Mouse (Mus musculus) neural tube, embryonic 12.5 days (tissue): ENCODE results near the gene Ache. TPM values are rescaled to one million over a fixed set of nuclear protein-coding genes. Genes with fewer than 3 reads are reported as not detected.

Source experiments
- ATAC-seq: fragments of 200-750 bp; cut with Nextera tagmentation; 2 replicates; pipeline ENCODE4 v1.8.0; 2017; ENCODE audit warnings: low read depth, mild to moderate bottlenecking, moderate TSS enrichment, moderate library complexity; ENCODE audit not compliant: low FRiP score
- H3K27ac ChIP-seq: fragments of 300-500 bp; sonication (generic); 2 replicates; pipeline ENCODE4 v1.5.1; 2016
- H3K27me3 ChIP-seq: fragments of 300-500 bp; sonication (generic); replicated peaks from 2 replicates; pipeline ENCODE4 v1.6.1; 2016; ENCODE audit warnings: mild to moderate bottlenecking
- H3K36me3 ChIP-seq: fragments of 300-500 bp; sonication (generic); 2 replicates; pipeline ENCODE4 v1.6.1; 2016; ENCODE audit warnings: mild to moderate bottlenecking
- H3K4me1 ChIP-seq: fragments of 300-500 bp; sonication (generic); 2 replicates; pipeline ENCODE4 v1.6.1; 2016
- H3K4me2 ChIP-seq: fragments of 300-500 bp; sonication (generic); replicated peaks from 2 replicates; pipeline ENCODE4 v1.6.1; 2016; ENCODE audit warnings: mild to moderate bottlenecking
- H3K4me3 ChIP-seq: fragments of 300-500 bp; sonication (generic); 2 replicates; pipeline ENCODE4 v1.5.1; 2016
- H3K9ac ChIP-seq: fragments of 300-500 bp; sonication (generic); 2 replicates; pipeline ENCODE4 v1.6.1; 2016; ENCODE audit warnings: mild to moderate bottlenecking
- H3K9me3 ChIP-seq: fragments of 300-500 bp; sonication (generic); 2 replicates; pipeline ENCODE4 v1.6.1; 2016; ENCODE audit warnings: mild to moderate bottlenecking
- WGBS: fragments of 180-500 bp; shearing (Covaris S2); methylation state at CpG from one replicate; pipeline ENCODE4 v1.1.7; 2016; 5-methylcytosine and 5-hydroxymethylcytosine counted together
- polyA plus RNA-seq: library from polyadenylated mRNA; unstranded; fragments of >200 nt; fragmentation: Nextera tagmentation; extraction: Ambion mirVana; gene quantifications from 2 replicates; pipeline ENCODE4 v1.2.1, GENCODE M21; 2016

The Ache gene
- polyA plus RNA-seq, 1 experiment from 2014 or later, result 23.5 TPM

GRCm38 (mm10) chr5:137315084-137315903 lies 28.0 kb downstream of the Ache start:
- Histone ChIP-seq H3K36me3 (peaks cover 40% of the 10 kb centered on the region), H3K9ac (peak overlapping the region; percentile 69), H3K27me3 (no peaks in the 10 kb centered on the region), H3K27ac (no peak overlapping the region; the same call in 1 of the 2 replicates), H3K4me3 (no peak overlapping the region), H3K9me3 (no peaks in the 10 kb centered on the region), H3K4me2 (peak overlapping the region; percentile 71), H3K4me1 (peaks cover 33% of the 10 kb centered on the region)
- 39% methylated on average over 30 of the region's 30 CpGs for WGBS
- 0 out of 2 replicates have a peak, but pooled peaks have one; percentile 20 for ATAC-seq

GRCm38 (mm10) chr5:137317361-137317760 lies 30.0 kb downstream of the Ache start:
- ATAC-seq, result no peak
- 92% methylated on average over 8 of the region's 8 CpGs for WGBS
- no peaks in the 10 kb centered on the region for H3K9me3 ChIP-seq
- no peaks in the 10 kb centered on the region for H3K27me3 ChIP-seq
- H3K9ac ChIP-seq, result no peak overlapping the region
- H3K4me3 ChIP-seq, result no peak overlapping the region
- peaks cover 32% of the 10 kb centered on the region for H3K4me1 ChIP-seq
- no peak overlapping the region for H3K27ac ChIP-seq
- peaks cover 53% of the 10 kb centered on the region for H3K36me3 ChIP-seq
- no peak overlapping the region for H3K4me2 ChIP-seq

- Histone ChIP-seq H3K4me3 (no peak overlapping the region), H3K4me2 (no peak overlapping the region), H3K36me3 (peaks cover 65% of the 10 kb centered on the region), H3K27me3 (no peaks in the 10 kb centered on the region), H3K9me3 (no peaks in the 10 kb centered on the region), H3K4me1 (peaks cover 20% of the 10 kb centered on the region), H3K9ac (no peak overlapping the region), H3K27ac (no peak overlapping the region)
- no peak for ATAC-seq
- WGBS, result 95% methylated on average over 1 of the region's 1 CpGs
Observed at GRCm38 (mm10) chr5:137318570-137318969, 31.3 kb downstream of the Ache start.

GRCm38 (mm10) chr5:137320996-137321395 lies 33.7 kb downstream of the Ache start:
- Histone ChIP-seq H3K9ac (no peak overlapping the region), H3K9me3 (no peaks in the 10 kb centered on the region), H3K36me3 (peaks cover 76% of the 10 kb centered on the region), H3K4me3 (no peak overlapping the region), H3K4me1 (no peaks in the 10 kb centered on the region), H3K4me2 (no peak overlapping the region), H3K27me3 (no peaks in the 10 kb centered on the region), H3K27ac (no peak overlapping the region)
- WGBS, result 91% methylated on average over 3 of the region's 3 CpGs
- ATAC-seq, result no peak

GRCm38 (mm10) chr5:137330910-137331309 lies 43.6 kb downstream of the Ache start:
- Histone ChIP-seq H3K4me2 (no peak overlapping the region), H3K27ac (no peak overlapping the region), H3K9me3 (no peaks in the 10 kb centered on the region), H3K9ac (no peak overlapping the region), H3K4me1 (peaks cover 11% of the 10 kb centered on the region), H3K4me3 (no peak overlapping the region), H3K27me3 (no peaks in the 10 kb centered on the region), H3K36me3 (peaks cover 17% of the 10 kb centered on the region)
- no peak for ATAC-seq
- 95% methylated on average over 7 of the region's 7 CpGs for WGBS

- H3K27me3 ChIP-seq, result no peaks in the 10 kb centered on the region
- 13% methylated on average over 15 of the region's 15 CpGs for WGBS
- peak overlapping the region; percentile 74 for H3K9ac ChIP-seq
- peaks cover 14% of the 10 kb centered on the region for H3K4me1 ChIP-seq
- H3K4me2 ChIP-seq, result peak overlapping the region; percentile 93
- no peaks in the 10 kb centered on the region for H3K9me3 ChIP-seq
- H3K27ac ChIP-seq, result peak overlapping the region; percentile 66; the same call in 1 of the 2 replicates
- no peak; the same call in 1 of the 2 replicates for ATAC-seq
- H3K36me3 ChIP-seq, result peaks cover 3% of the 10 kb centered on the region; the same call in 1 of the 2 replicates
- H3K4me3 ChIP-seq, result peak overlapping the region; percentile 66
Observed at GRCm38 (mm10) chr5:137332857-137333511, 45.7 kb downstream of the Ache start.

- Histone ChIP-seq H3K4me2 (peak within 1 kb of the TSS; percentile 93), H3K27me3 (no peaks in the 10 kb centered on the region), H3K9ac (peak within 1 kb of the TSS; percentile 74), H3K36me3 (no peaks in the 10 kb centered on the region), H3K9me3 (no peaks in the 10 kb centered on the region), H3K4me1 (peaks cover 15% of the 10 kb centered on the region), H3K4me3 (peak within 1 kb of the TSS; percentile 66), H3K27ac (peak within 1 kb of the TSS; percentile 66; the same call in 1 of the 2 replicates)
- under 1% methylated on average over 44 of the region's 44 CpGs for WGBS
- ATAC-seq, result peak; percentile 92
Observed at GRCm38 (mm10) chr5:137333512-137334174, 46.3 kb downstream of the Ache start, which contains the start of gene Slc12a9. Gene Slc12a9 (minus strand): TSS chr5:137333597.

GRCm38 (mm10) chr5:137334317-137334716 lies 47.0 kb downstream of the Ache start:
- no peak overlapping the region for H3K4me3 ChIP-seq
- ATAC-seq, result no peak
- H3K36me3 ChIP-seq, result no peaks in the 10 kb centered on the region
- peaks cover 22% of the 10 kb centered on the region for H3K4me1 ChIP-seq
- WGBS, result 61% methylated on average over 10 of the region's 10 CpGs
- H3K4me2 ChIP-seq, result peak overlapping the region; percentile 93
- no peaks in the 10 kb centered on the region for H3K27me3 ChIP-seq
- no peaks in the 10 kb centered on the region for H3K9me3 ChIP-seq
- no peak overlapping the region for H3K9ac ChIP-seq
- H3K27ac ChIP-seq, result no peak overlapping the region

GRCm38 (mm10) chr5:137335066-137335465 lies 47.7 kb downstream of the Ache start:
- H3K9me3 ChIP-seq, result no peaks in the 10 kb centered on the region
- H3K4me3 ChIP-seq, result no peak overlapping the region
- no peak for ATAC-seq
- 68% methylated on average over 6 of the region's 6 CpGs for WGBS
- H3K27ac ChIP-seq, result no peak overlapping the region
- peaks cover 27% of the 10 kb centered on the region for H3K4me1 ChIP-seq
- H3K4me2 ChIP-seq, result no peak overlapping the region
- no peaks in the 10 kb centered on the region for H3K27me3 ChIP-seq
- H3K36me3 ChIP-seq, result no peaks in the 10 kb centered on the region
- H3K9ac ChIP-seq, result no peak overlapping the region

- no peak for ATAC-seq
- no peak overlapping the region for H3K27ac ChIP-seq
Observed at GRCm38 (mm10) chr5:137337190-137337589, 49.9 kb downstream of the Ache start.

GRCm38 (mm10) chr5:137338256-137338655 lies 50.9 kb downstream of the Ache start:
- no peaks in the 10 kb centered on the region for H3K9me3 ChIP-seq
- no peak overlapping the region for H3K27ac ChIP-seq
- H3K36me3 ChIP-seq, result no peaks in the 10 kb centered on the region
- under 1% methylated on average over 19 of the region's 19 CpGs for WGBS
- peak overlapping the region; percentile 78 for H3K4me2 ChIP-seq
- H3K4me3 ChIP-seq, result peak overlapping the region; percentile 32
- peak; percentile 71 for ATAC-seq
- peak overlapping the region; percentile 56 for H3K9ac ChIP-seq
- H3K4me1 ChIP-seq, result peaks cover 17% of the 10 kb centered on the region
- no peaks in the 10 kb centered on the region for H3K27me3 ChIP-seq

More at GRCm38 (mm10) chr5:137337190-137337589, 49.9 kb downstream of the Ache start:
- Histone ChIP-seq H3K4me2 (no peak overlapping the region), H3K27me3 (no peaks in the 10 kb centered on the region), H3K4me3 (no peak overlapping the region), H3K4me1 (peaks cover 24% of the 10 kb centered on the region), H3K36me3 (no peaks in the 10 kb centered on the region), H3K9me3 (no peaks in the 10 kb centered on the region), H3K9ac (no peak overlapping the region)
- WGBS, result 66% methylated on average over 8 of the region's 8 CpGs
